Mouse (Mus musculus): ENCODE data around the gene Heca. TPM values are rescaled to one million over a fixed set of nuclear protein-coding genes. Genes with fewer than 3 reads are reported as not detected.
"Not testable (repeated sequence)": the region's sequence is repeated elsewhere in the genome, so short reads cannot be mapped to it uniquely, and the experiment has no call there.

The Heca gene
- total RNA-seq, 1 experiment from 2014 or later: 33.2 TPM

DNA sequence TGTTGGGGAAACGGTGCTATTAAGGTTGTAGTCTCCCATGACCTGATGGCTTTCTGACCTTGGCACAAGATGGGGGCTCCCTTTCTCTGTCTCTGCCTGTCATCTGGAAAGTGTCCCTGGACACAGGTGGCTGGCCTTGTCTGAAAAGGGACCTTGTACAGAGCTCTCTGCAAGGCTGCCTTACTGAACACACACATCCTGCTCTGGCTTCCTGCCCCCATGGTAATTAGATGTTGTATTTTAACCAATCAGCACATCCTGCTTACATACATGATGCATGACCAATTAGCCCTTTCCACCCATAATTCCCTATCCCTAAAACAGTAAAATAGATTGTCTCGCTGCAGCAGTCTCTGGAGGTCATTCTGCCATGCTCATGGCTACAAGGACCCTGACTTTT, 67.1 kb downstream of the Heca start:
- DNase-seq: peak; percentile 44

- no peak for DNase-seq
Observed at GRCm38 (mm10) chr10:17880038-17880437, 67.8 kb downstream of the Heca start.

DNA sequence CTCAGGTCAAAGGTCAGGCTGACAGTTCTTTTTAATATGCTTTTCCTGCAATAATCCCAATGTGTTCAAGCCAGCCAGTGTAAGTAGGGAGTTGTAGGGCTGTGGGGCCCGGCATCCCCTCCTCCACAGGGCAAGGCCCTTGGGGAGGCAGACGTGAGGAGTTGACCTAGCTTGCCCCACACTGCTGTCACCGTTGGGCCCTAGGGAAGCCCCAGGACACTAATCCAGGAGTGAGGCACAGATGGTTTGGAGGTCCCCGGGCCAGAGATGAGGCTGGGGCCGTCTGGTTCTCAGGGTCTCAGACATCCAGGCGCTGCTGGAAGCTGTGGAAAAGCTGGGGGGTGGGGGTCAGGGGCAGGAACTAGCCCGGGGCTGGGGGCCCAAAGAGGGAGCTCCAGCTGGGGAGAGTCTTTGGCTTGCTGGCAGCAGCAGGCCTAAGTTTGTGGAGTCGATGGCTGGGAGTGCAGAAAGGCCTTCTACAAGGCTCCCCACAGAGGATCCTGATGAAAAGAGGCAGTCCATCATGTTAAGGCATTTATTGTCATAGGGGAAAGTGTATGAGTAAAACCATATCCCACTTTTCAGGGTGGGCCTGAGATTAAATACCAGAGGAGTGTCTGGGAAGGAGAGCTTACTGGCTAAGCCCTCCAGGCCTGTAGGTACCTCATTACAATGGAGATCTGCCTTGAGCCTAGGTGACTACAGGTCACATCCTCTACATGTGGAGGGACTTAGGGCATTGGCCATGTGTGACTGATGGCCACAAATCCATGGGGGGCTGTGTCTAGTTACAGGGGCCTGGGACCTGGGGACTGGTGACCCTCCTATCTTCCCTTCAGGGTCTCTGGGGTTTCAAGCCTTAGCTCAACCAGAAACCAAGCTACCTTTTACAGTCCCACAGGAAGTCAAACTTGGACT, 69.6 kb downstream of the Heca start:
- no peak for DNase-seq

GRCm38 (mm10) chr10:17869822-17870662, 77.8 kb downstream of the Heca start:
- peak; percentile 80 for DNase-seq

GRCm38 (mm10) chr10:17860701-17861480, 87.0 kb downstream of the Heca start:
- DNase-seq: no peak

GRCm38 (mm10) chr10:17857647-17858261, 90.1 kb downstream of the Heca start:
- no peak for DNase-seq

DNA sequence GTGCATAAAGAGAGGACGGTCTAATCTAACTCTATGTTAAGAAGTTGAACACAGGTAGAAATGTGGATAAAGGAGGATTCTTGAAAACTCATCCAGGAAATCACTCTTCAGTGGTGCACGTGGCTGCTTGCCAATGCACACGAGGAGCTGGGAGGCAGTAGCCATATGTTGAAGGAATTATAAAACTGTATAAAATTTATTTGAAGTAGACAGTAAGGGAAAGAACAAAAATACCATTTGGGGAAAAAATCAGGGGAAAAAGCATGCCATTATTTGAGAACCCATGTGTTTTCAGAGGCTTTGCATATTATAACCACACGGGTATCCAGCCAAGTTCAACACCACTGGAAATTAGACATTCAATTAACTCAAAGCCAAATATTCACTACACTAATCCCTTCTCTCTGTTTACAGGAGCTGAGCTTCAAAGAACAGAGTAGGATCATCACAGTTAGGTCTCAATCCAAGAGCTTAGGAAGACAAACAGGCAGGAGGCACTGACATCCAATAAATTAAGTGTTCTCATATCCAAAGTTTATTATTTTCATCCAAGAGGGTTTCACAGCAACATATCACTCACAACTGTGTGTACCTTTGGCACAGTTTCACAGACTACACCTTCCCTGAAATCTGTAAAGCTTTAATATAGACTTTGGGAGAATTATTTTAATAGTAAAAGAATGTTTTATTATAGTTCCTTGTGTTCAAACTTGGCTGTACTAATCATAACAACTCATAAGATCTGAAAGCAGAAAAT, 102.9 kb downstream of the Heca start:
- DNase-seq: no peak

DNA sequence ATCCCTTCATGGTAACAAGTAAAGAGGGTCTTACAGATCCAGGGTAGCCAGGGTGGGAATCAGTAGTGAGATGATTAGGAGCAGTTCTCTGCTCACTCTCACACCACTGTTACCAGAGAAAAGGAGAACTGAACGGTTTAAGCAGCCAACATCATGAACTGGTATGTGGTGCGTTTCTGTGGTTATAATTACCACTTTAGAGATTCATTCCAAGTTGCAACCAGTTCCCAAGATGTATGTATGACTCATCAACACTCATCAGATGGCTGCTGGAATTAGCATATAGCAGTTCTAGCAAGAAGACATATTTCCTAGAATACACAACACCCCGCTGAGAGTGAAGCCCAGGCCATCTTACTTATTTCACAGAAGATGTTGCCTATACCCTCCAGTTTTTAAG, 105.8 kb downstream of the Heca start:
- no peak for DNase-seq

GRCm38 (mm10) chr10:17836275-17836674, 111.6 kb downstream of the Heca start:
- no peak for DNase-seq

- DNase-seq: no peak
Observed at GRCm38 (mm10) chr10:17835031-17835430, 112.8 kb downstream of the Heca start.

DNA sequence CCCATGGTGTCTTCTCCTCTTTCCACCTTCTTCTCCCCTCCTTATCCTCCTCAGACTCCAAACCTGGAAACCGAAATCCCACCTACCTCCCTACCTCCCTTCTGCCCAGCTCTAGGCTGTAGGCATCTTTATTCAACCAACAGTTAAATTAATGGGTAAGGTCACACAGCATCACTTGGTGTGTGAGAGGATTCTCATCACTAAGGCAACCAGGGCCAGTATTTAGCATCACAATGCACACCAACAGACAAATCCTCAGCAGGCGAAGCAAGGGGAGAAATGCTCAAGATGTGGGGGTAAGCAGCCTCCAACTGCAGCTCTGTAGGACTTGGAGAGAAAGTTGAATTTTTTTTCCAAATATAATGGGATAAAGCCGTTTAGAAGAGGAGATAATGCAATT, 116.8 kb downstream of the Heca start:
- no peak for DNase-seq

- DNase-seq: no peak
Observed at GRCm38 (mm10) chr10:17829205-17829604, 118.7 kb downstream of the Heca start.

DNA sequence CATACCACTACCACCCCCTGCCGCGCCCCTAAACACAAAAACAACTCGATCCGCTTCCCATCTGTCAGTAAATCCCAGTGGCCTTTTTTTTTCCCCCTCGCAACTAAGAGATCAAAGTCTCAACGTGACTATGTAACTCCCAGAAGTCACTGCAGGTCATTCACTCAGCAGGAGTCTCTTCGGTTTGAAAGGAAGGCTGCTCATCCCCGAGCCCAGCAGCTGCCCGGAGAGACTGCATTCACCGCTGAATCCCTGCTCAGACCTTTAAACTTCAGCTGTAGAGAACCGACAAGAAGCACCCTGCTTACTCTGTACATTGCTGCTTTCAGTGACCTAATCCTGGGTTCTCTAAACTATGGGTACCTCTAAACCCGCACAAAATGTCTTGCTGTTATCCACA, 120.5 kb downstream of the Heca start:
- no peak for DNase-seq

DNA sequence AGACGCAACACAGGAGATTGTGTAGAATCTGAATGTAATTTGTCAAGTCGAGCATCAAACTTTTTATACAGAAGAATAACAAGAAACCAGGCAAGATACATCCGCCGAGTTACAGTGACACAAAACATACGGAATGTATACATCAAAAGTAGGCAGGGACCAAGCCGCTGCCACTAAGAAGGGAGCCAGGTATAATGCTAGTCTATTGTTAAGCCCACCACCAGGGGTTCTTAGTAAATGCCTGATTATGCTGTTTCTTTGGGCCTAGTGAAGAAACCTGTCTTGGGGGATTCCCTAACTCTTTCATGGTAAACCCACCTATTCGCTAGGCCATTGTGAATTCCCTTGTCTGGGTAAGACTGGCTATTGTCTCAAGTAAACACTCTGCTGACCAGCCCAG, 127.4 kb downstream of the Heca start:
- DNase-seq: not testable (repeated sequence)

Other genes starting within 250 kb of the Heca start
- 75.6 and 77.2 TPM in 2 replicates for gene Cited2, start 224.8 kb downstream of the Heca start, total RNA-seq (2021)
- 0.86 and 1.1 TPM in 2 replicates for gene Txlnb, start 151.8 kb downstream of the Heca start, total RNA-seq (2021)
- 30.6 and 37.8 TPM in 2 replicates for gene Abracl, start 75.2 kb upstream of the Heca start, total RNA-seq (2021)
- gene Reps1, start 107.8 kb upstream of the Heca start, total RNA-seq (2021): 31.1 and 35.7 TPM in 2 replicates